Mouse (Mus musculus) thymus, postnatal 10 days (tissue): ENCODE results near the gene Dcakd.

Experiments used
- DNase-seq, 2 experiments: peaks; one replicate each; pipeline ENCODE4 v3.0.0; 2021; ENCODE audit warnings: low spot score in 2 of 2

The Dcakd gene

DNA sequence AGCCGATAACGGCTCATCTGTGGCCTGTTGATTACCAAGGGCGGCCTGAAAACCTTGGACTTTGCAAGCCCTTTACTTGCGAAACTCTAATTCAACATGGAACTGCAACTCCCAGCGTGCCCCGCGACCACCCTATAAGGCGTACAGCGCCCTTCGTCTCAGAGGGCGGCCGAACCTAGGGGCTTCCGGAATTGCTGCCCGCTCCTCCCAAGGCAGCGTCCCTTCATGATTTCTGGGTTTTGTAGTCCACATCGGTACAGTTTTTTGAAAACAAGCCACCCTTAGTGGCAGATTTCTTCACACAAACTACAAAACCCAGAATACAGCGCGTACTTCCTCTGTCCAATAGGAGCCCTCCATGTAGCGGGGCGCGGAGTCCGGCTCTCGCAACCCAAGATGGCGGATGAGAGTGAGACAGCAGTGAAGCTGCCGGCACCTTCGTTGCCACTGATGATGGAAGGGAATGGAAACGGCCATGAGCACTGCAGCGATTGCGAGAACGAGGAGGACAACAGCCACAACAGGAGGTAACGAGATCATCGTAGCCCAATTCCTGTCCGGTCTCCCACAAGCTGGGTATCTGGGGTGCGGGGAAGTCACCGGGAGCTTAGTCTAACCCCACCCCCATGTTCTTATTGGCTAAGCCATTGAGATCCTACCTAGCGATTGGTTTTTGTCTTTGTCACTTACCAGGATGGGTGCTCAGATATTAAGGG, at the start of gene Dcakd, which contains the start of gene Nmt1:
Dcakd (minus strand) TSS at position 158 of the 716 bp plus-strand sequence.
Nmt1 (plus strand) TSS at position 15 of the 716 bp plus-strand sequence.
- DNase-seq, result peak; percentile 87 to 90

DNA sequence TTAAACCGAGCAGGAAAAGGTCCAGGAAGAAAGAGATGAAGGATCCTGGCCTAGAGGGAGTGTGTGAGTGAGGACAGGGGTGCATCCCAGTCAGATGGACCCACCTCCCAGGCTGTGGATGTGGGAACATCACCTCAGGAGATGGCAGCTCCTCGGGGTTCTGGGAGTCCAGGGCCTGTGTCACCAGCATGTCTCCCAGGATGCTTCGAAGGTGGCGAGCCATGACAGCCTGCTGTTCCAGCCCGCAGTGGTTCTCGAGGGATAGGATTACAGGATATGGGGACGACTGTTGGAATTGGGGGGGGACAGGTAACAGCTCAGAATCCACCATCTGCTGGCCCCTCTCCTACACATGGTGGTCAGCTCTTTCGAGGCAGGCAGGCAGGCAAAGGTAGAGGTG, 48.4 kb upstream of the Dcakd start:
- no peak for DNase-seq

DNA sequence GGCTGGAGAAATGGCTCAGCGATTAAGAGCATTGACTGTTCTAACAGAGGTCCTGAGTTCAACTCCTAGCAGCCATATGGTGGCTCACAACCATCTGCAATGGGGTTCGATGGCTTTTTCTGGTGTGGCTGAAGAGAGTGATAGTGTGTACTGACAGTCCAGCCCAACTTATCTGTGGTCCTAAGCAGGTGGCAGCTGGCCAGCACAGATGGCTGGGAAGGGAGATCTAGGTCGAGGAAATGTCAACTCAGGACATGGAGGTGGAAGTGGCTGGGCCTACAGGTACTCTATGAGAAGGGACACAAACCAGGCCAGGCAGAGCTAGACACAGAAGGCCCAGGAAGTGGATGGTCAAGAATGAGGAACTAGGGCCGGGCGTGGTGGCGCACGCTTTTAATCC, 47.9 kb upstream of the Dcakd start:
- DNase-seq, result no peak

DNA sequence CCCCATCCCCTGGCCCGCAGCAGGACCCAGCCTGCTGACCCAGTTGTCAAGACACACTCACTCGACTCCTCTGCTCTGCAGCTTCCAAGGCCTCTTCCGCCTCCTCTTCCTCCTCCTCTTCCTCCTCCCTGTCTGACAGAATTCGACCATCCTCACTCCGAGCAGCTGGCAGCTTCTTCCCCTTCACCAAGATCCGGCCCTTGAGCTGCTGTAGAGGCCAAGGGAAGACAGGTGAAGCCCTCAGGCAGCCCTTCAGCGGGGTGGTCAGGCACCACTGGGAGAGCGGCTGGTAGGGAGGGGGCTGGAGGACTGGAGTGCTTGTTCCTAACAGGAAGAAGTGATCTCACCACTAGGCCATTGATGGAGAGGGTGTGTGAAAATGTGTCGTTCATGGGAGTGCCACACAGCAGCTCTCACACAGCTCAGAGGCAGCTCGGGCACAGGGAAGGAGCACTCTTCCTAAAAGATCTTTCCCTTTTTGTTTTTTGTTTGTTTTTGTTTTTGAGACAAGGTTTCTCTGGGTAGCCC, 46.7 kb upstream of the Dcakd start:
- DNase-seq, result no peak

GRCm38 (mm10) chr11:103074121-103074650, 46.1 kb upstream of the Dcakd start:
- DNase-seq, result no peak

DNA sequence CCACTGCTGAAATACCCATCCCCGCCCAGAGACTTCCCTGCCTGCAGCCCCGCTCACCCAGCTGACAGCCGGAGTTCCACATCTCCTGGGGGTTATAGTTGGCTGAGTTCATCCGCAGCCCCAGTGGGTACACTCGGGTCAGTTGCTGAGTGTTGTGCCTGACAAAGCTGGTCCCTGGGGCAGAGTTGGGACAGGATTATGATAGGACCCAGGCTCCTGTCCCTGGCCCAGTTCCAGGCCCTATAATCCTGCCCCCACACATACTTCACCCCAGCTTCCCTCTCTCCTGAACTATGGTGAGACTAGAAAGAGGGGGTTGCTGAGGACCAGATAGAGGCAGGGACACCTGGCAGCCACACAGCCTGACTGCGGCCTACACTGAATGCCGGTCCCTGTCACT, 45.5 kb upstream of the Dcakd start:
- no peak for DNase-seq

DNA sequence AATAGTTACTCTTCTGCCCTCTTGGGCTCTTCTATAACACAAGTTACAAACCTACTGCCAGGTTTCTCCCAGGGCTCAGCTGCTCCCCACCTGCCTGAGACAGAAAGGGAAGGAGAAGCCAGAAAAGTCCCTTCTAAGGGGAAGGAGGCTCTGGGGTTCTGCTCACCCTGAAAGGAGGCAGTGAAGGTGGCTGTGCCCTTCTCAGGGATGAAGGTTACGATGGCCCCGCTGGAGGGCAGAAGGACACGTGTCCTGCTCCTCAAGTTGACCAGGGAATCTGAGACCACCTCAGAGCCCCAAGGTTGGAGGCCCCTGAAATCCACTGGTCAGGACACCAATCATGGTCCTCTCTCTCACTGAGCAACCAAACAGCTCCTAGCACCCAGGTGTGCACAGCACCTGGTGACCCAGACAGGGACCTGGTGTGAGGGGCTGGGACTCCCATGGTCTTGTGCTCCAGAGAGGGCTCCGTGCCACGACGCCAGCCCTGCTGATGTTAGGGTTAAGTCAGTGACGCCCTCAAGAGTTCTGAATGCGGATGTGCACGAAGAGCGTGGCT, 42.3 kb upstream of the Dcakd start:
- no peak for DNase-seq

- DNase-seq, result no peak
These were observed 41.6 kb upstream of the Dcakd start for GRCm38 (mm10) chr11:103069731-103070130.

- no peak for DNase-seq
These were observed 40.8 kb upstream of the Dcakd start for GRCm38 (mm10) chr11:103068884-103069283.

DNA sequence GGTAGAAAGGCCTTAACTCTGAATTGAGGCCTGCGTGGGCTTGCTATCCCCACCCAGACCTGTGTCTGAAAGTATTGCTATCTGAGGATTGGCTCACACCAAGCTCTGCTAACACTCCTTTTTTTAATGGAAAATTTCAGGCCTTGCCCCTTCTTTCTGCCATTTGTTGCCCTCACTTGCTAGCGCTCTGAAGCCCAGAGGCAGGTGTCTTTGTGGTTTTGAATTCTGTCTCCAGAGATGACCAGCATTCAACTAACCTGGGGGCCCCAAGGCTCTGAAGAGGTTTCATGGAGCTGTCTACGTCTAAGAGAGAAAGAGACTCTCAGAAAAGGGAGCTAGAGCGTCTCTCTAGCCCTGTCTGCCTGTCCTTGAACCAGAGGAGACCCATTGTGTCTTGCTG, 40.1 kb upstream of the Dcakd start:
- no peak for DNase-seq

DNA sequence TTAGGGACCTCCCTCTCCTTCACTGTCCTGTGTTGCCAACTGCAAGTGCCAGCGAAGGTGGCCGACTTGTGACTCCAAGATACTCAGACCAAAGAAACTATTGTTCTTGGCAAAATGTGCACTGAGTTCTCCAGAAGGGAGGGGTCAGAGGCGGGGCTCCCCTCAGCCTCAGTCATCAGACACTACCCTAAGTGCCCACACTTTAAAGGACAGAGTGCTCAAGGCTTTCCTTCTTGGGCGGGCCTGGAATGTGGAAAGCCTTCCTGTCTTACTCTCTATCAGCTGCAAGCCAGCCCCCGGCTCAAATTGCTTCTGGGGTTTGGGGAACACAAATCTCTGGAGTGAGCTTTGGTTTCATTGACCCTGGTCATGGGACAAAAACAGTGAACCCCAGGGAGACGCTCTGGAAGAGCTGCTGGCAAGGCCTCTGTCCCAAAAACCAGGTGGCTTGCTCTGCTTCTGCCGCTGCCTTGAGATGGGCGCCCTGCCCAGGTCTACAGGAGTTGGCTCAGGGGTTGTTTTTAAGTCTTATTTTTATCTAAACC, 39.4 kb upstream of the Dcakd start:
- no peak for DNase-seq

DNA sequence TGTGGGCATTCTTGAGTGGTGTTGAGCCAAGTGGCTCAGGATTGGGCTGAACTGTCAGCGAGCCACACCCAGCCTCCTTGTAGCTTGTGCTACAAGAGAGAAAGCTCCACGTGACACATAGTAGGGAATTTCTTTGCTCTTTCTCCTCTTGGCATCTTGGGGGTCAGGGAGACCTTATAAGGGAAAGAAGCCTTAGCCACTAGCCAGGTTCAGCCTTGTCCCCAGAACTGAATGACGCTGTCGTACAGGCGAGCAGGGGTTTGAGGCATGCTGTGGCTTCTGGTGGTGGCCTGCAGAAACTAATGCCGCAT, 38.9 kb upstream of the Dcakd start:
- DNase-seq, result no peak

- no peak for DNase-seq
These were observed 38.3 kb upstream of the Dcakd start for GRCm38 (mm10) chr11:103066191-103067050.

- DNase-seq, result no peak
These were observed 30.5 kb upstream of the Dcakd start for GRCm38 (mm10) chr11:103058499-103059085.

GRCm38 (mm10) chr11:103056636-103057035, 28.5 kb upstream of the Dcakd start:
- DNase-seq, result no peak

GRCm38 (mm10) chr11:103054798-103055197, 26.7 kb upstream of the Dcakd start:
- peak; percentile 41 to 78 for DNase-seq

- no peak for DNase-seq
These were observed 25.3 kb upstream of the Dcakd start for GRCm38 (mm10) chr11:103053191-103054076.

- DNase-seq, result no peak
These were observed 23.9 kb upstream of the Dcakd start for GRCm38 (mm10) chr11:103052078-103052477.

DNA sequence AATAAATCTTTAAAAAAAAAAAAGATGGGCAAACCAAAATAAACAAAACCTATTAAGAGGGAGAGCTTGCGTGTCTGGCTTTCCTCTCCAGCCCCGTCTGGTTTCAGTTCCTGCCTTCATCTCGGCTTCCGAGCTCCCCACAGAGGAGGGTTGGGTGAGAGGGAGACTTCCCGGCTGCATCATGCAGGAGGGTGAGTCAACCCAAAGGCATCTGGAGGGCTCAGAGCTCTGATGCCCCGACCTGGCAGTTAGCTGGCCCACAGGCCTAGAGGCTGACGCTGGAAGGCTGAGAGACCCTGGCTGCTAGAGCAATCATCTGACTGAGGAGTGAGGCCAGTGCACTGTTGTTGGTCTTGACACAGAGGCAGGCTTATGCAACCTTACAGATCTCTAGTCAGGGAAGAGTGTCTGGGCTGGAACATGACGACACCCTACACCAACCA, 23.1 kb upstream of the Dcakd start:
- no peak for DNase-seq

DNA sequence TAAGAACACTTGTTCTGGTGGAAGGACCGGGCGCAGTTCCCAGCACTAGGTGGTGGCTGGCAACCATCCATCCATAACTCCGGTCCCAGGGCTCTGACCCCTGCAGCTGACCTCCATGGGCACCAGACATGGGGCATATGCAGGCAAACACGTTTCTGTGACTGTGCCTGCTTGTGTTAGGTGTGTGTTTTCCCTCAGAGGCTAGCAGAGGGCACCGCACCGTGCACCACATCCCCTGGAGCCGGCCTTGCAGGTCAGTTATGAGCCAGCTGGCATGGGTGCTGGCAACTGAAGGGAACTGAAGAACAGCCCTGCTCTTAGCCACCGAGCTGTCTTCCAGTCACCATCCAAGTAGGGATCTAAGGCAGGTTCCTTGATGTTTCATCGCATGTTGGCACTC, 22.0 kb upstream of the Dcakd start:
- DNase-seq, result no peak

- DNase-seq, result no peak
These were observed 21.5 kb upstream of the Dcakd start for GRCm38 (mm10) chr11:103049611-103050010.
